Mouse (Mus musculus): ENCODE results near the gene Trpc2.
A peak's percentile ranks its signal among the peaks of the same experiment; 100 is the strongest.

Gene Trpc2

GRCm38 (mm10) chr7:102102696-102103095 is 19.8 kb downstream of the Trpc2 start:
- DNase-seq (ENCODE audit: low read depth, low spot score): no peak

DNA sequence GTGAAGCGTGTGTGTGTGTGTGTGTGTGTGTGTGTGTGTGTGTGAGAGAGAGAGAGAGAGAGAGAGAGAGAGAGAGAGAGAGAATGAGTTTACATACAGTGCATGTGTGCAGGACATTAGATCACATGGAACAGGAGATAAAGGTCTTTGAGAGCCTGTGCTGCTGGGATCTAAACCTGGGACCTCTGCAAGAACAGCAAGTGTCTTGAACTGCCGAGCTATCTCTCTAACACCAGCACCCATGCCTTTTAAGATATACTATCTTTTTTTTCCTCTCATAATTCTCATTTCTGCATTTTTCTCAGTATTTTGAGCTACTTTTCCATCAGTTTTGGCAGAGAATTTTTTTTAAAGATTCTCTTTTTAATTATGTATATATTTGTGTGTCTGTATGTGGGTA is 20.6 kb downstream of the Trpc2 start:
- DNase-seq (ENCODE audit: low read depth, low spot score): no peak

DNA sequence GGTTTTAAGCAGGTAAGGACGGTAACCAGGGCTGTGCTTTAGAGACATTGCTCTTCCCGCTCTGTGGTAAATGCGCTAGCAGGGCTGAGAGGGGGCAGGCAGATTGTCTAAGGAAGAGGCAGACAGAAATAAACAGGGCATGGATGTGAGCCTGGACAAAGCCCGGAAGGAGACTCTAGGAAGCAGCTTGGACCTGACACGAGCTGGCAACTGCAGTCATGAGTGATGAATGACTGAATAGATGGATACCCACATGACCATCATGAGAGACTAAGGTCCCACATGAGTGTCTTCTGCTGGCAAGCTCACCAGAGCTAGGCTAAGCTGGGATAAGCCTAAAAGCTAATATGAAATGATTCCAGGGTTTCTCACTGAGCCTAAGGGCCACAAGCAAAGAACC is 21.2 kb downstream of the Trpc2 start:
- DNase-seq (ENCODE audit: low read depth, low spot score): no peak

- DNase-seq (ENCODE audit: low read depth, low spot score): no peak
Measured at GRCm38 (mm10) chr7:102106700-102107141, 23.8 kb downstream of the Trpc2 start.

GRCm38 (mm10) chr7:102108206-102108605 is 25.3 kb downstream of the Trpc2 start:
- DNase-seq (ENCODE audit: low read depth, low spot score): no peak

DNA sequence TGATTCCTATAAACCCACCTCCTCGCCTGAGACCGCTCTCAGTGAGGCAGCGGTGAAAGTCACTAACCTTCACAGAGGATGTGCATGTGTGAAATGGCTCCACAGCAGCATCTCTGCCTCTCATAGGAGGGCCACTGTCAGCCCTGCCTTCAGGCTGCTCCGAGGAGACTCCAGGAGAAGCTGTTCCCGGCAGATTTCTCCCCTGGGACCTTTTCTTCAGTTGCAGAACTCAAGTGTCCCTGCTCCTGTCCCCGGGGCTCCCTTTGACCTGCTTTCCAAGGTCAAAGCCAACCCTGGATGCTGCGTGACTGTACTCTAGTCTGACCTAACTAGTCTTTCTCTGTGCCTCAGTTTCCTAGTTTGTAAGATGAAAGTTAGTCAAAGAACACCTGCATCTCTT is 26.3 kb downstream of the Trpc2 start, which contains the start of gene Art5:
Gene Art5, minus strand, starts transcription at position 319 of the 400 bp plus-strand sequence.
- DNase-seq (ENCODE audit: low read depth, low spot score): no peak

GRCm38 (mm10) chr7:102109746-102110145 is 26.8 kb downstream of the Trpc2 start:
- DNase-seq (ENCODE audit: low read depth, low spot score): no peak

- no peak for DNase-seq (ENCODE audit: low read depth, low spot score)
Measured at GRCm38 (mm10) chr7:102113151-102113729, 30.3 kb downstream of the Trpc2 start.

DNA sequence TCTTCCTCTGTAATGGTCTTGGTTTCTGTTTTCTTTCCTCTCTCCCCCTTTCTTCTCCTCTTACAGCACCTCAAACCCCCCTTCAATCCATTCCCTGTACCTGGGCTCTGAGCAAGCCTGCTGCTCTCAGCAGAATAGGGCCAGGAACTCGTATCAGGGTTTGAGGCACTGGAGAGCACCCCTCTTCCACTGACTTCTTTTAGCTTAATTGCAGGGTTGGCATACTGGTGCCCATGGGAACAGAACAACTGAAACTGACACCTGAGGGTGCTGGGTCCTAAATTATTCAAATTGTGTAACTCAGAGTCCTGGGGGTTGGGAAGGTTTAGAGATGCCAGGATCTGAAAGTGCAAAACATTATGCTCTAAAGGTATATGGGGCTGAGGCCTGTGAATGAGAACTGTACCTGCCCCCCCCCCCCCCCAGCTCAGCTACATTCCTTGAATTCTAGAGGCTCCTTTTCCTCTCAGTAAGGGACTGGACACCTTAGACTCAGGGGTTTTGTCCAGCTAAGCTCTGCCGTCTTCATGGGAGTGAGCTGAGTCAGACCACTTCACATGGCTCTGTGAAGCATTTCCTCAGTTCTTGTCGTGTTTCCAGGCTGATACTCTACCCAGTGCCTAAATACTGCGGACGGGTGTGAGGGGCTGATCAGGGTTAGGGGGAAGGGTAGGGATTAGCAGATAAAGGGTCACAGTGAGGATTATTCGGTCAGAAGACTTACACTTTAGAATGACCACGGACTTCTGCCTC is 33.8 kb downstream of the Trpc2 start, which contains the start of gene Chrna10:
Gene Chrna10, minus strand, starts transcription at position 250 of the 753 bp plus-strand sequence.
- DNase-seq (ENCODE audit: low read depth, low spot score): no peak

DNA sequence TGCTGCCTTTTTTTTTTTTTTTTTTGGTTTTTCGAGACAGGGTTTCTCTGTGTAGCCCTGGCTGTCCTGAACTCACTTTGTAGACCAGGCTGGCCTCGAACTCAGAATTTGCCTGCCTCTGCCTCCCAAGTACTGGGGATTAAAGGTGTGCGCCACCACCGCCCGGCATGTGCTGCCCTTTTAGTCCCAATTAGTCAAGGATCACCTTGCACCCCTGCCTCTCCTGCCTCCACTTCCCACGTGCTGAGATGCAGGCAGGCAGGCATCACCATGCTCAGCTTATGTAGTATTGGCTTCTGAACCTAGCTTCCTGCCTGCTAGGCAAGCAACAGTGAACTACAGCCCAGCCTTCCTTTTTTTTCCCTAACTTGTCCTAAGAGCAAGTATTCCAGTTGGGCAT is 34.5 kb downstream of the Trpc2 start:
- DNase-seq (ENCODE audit: low read depth, low spot score): no peak

DNA sequence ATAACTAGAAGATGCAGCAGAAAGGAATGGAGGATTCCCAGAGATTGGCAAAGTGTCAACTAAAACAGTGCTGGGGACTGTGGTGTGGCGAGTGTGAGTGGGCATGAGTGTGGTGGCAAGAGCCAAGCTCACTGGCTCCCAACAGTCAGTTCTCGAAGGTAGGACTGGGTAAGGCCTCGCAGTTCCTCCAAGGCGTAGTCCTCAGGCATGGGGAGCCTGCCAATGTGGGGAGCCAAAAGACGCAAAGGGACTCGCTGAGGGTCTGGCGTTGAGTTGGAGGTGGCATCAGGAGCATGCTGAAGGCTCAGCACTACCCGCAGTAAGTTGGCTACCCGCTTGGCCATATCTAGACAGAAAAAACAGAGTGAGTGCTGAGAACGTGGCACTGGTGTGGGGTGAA is 37.4 kb downstream of the Trpc2 start:
- no peak for DNase-seq (ENCODE audit: low read depth, low spot score)

- no peak for DNase-seq (ENCODE audit: low read depth, low spot score)
Measured at GRCm38 (mm10) chr7:102132395-102132794, 49.5 kb downstream of the Trpc2 start.

- DNase-seq (ENCODE audit: low read depth, low spot score): peak; percentile 9
Measured at GRCm38 (mm10) chr7:102137464-102137863, 54.5 kb downstream of the Trpc2 start.

GRCm38 (mm10) chr7:102137898-102138297 is 55.0 kb downstream of the Trpc2 start:
- DNase-seq (ENCODE audit: low read depth, low spot score): no peak

Measured in embryo, embryonic 11.5 days (tissue).